Mouse (Mus musculus) liver, embryonic 14.5 days (tissue): ENCODE measurements around the gene Lrmp.

Experiments
- CTCF ChIP-seq: IDR thresholded peaks from 2 replicates; pipeline ENCODE4 v1.5.1; 2016; ENCODE audit warnings: antibody characterized with exemption, low read depth, control low read depth
- EP300 ChIP-seq: IDR thresholded peaks from 2 replicates; pipeline ENCODE4 v1.6.1; 2016; ENCODE audit warnings: antibody characterized with exemption, low read depth

DNA sequence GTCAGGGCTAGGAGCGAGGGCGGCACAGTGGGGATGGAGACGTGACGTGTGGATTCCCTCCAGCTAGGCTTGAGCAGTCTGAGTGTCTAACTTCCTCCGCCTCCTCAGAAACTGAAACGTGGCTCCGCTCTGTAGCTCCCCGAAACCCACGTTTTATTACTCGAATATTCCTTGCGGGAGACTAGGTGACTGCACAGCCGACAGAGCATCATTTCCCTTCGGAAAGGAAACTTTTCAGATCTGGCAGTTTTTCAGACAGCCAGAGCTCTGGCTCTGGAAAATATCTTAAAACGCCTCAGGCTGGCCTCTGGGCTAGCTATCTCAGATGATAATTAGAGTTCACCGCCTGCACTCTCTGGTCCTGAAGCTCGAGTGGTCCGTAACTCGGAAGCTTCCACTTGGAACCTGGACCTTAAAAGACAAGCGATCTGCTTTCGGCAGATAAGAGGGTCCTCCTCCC lies 40.3 kb upstream of the Lrmp start:
- TF ChIP-seq EP300 (no peak), CTCF (no peak)
